Mouse (Mus musculus) neural tube, embryonic 14.5 days (tissue): ENCODE measurements around the gene Sp3. TPM values are rescaled to one million over a fixed set of nuclear protein-coding genes. Genes with fewer than 3 reads are reported as not detected.
A peak's percentile ranks its signal among the peaks of the same experiment; 100 is the strongest.
"Not testable (repeated sequence)": the region's sequence is repeated elsewhere in the genome, so short reads cannot be mapped to it uniquely, and the experiment has no call there.

Experiments used
- ATAC-seq: fragments of 200-750 bp; cut with Nextera tagmentation; 2 replicates; pipeline ENCODE4 v1.8.0; 2017; ENCODE audit warnings: low read depth, mild to moderate bottlenecking, moderate TSS enrichment, moderate library complexity
- H3K27ac ChIP-seq: fragments of 300-500 bp; sonication (generic); 2 replicates; pipeline ENCODE4 v1.5.1; 2014; ENCODE audit warnings: low read depth, mild to moderate bottlenecking, control low read depth, low read length, moderate library complexity, mixed read lengths
- H3K27me3 ChIP-seq: fragments of 300-500 bp; sonication (generic); 2 replicates; pipeline ENCODE4 v1.6.1; 2014; ENCODE audit warnings: low read length; ENCODE audit not compliant: control insufficient read depth, insufficient read depth
- H3K36me3 ChIP-seq: fragments of 300-500 bp; sonication (generic); 2 replicates; pipeline ENCODE4 v1.6.1; 2014; ENCODE audit warnings: low read length, mixed read lengths; ENCODE audit not compliant: control insufficient read depth, insufficient read depth
- H3K4me1 ChIP-seq: fragments of 300-500 bp; sonication (generic); 2 replicates; pipeline ENCODE4 v1.6.1; 2014; ENCODE audit warnings: low read length; ENCODE audit not compliant: control insufficient read depth, insufficient read depth
- H3K4me2 ChIP-seq: fragments of 300-500 bp; sonication (generic); 2 replicates; pipeline ENCODE4 v1.6.1; 2014; ENCODE audit warnings: mild to moderate bottlenecking, low read depth, low read length, control low read depth
- H3K4me3 ChIP-seq: fragments of 300-500 bp; sonication (generic); 2 replicates; pipeline ENCODE4 v1.5.1; 2014; ENCODE audit warnings: low read depth, low read length, control low read depth, mixed read lengths
- H3K9ac ChIP-seq: fragments of 300-500 bp; sonication (generic); replicated peaks from 2 replicates; pipeline ENCODE4 v1.6.1; 2014; ENCODE audit warnings: low read depth, mild to moderate bottlenecking, control low read depth, low read length, mixed read lengths
- H3K9me3 ChIP-seq: fragments of 300-500 bp; sonication (generic); 2 replicates; pipeline ENCODE4 v1.6.1; 2016; ENCODE audit warnings: low read length; ENCODE audit not compliant: control insufficient read depth
- WGBS: fragments of 180-500 bp; shearing (Covaris S2); extraction: QIAGEN DNeasy Blood & Tissue Kit; methylation state at CpG from one replicate; pipeline ENCODE4 v1.1.7; 2014; 5-methylcytosine and 5-hydroxymethylcytosine counted together
- polyA plus RNA-seq: library from polyadenylated mRNA; unstranded; fragments of >200 nt; fragmentation: Nextera tagmentation; extraction: Ambion mirVana; gene quantifications from 2 replicates; pipeline ENCODE4 v1.2.1, GENCODE M21; 2014

Gene Sp3
- polyA plus RNA-seq, 1 experiment from 2014 or later: 45.3 TPM

DNA sequence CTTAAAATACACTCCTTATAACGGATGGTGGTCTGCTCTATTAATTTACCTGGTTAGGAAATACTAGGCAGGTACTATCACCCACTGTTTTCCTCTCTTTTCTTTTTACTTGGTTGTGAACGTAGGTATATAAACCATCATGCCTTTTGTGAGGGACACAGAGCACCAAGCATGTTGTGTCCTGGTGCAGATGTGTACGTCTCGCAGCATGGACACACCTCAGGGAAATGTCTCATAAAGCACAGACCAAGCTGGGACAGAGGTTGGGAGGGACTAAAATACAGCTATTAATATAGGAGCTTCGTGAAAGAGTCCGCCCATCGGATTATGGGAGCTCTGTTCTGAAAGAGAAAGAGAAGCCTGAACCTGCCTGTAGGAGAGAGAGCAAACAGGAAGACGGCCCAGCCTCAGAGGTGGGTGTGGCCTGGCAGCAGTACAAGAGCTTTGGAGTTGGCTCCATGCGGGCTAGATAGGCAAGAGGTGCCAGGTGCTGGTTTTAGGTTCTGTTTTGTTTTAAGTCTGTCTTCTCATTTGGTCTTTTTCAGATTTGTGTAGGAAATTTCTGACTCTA, 16.6 kb upstream of the Sp3 start:
- Histone ChIP-seq H3K9me3 (no peaks in the 10 kb centered on the region), H3K4me2 (no peak overlapping the region), H3K27me3 (no peaks in the 10 kb centered on the region), H3K27ac (no peak overlapping the region), H3K4me3 (no peak overlapping the region), H3K4me1 (no peaks in the 10 kb centered on the region; the same call in 1 of the 2 replicates), H3K9ac (no peak overlapping the region), H3K36me3 (no peaks in the 10 kb centered on the region)
- no peak for ATAC-seq
- WGBS: 70% methylated on average over 9 of the region's 9 CpGs

DNA sequence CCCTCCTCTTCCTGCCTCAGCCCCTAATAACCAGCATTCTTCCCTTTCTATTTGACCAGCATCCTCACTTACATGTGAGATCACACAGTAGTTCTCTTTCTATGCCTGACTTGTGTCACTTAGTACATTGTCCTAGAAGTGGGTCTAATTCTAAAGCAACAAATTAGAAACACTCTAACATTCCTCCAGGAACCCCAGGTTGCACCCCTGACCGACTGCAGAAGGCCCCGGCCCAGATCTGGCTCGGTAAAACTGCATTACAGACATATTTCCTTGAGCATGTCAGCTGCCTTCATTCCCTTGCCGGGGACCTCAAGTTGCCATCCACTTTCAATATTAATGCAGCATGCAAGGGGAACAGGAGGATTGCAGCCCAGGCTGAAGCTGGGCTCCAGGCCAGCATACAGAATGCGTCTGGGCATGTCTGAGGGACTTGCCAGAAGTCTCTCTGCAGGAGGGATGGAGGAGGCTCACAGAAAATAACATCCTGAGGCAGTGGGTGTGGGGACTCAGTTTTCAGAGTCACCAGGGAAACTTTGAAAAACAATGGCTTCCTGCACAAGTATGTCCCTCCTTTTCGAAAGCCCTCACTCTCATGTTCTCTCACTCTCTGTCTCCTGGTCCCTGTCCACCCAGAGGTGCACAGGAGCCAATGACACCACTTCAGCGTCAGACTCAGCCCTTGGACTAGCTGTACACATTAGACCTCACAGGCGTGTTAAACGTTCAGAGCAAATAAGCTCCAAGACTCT, 15.3 kb upstream of the Sp3 start:
- WGBS: 32% methylated on average over 9 of the region's 9 CpGs
- no peak overlapping the region for H3K9ac ChIP-seq

DNA sequence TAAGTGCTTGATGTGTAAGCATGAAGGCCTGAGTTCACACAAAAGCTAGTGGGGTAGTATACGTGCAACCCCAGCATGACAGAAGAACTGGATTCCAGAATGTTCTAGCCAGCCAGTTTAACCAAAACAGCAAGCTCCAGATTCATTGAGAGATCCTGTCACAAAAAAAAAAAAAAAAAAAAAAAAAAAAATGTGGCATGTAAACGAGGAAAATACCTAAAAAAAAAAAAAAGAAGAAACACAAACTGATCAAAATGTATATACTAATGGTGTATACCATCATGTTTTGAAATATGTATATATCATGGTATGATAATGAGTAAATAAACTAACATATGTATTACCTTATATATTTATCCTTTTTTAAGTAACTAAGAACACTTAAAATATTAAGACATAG, 13.9 kb upstream of the Sp3 start:
- H3K27ac ChIP-seq: no peak overlapping the region
- no peak for ATAC-seq
- no peaks in the 10 kb centered on the region; the same call in 1 of the 2 replicates for H3K4me1 ChIP-seq
- H3K4me3 ChIP-seq: no peak overlapping the region
- H3K9ac ChIP-seq: no peak overlapping the region
- H3K36me3 ChIP-seq: no peaks in the 10 kb centered on the region
- no peaks in the 10 kb centered on the region for H3K27me3 ChIP-seq
- H3K4me2 ChIP-seq: no peak overlapping the region
- 67% methylated on average over 2 of the region's 2 CpGs for WGBS
- no peaks in the 10 kb centered on the region for H3K9me3 ChIP-seq

More for the DNA sequence above, 15.3 kb upstream of the Sp3 start:
- no peak overlapping the region for H3K4me3 ChIP-seq
- ATAC-seq: peak; percentile 76; the same call in 1 of the 2 replicates
- no peaks in the 10 kb centered on the region for H3K9me3 ChIP-seq
- H3K4me2 ChIP-seq: 0 out of 2 replicates have a peak overlapping the region, but pooled peaks have one; percentile 11
- H3K27me3 ChIP-seq: no peaks in the 10 kb centered on the region
- no peaks in the 10 kb centered on the region; the same call in 1 of the 2 replicates for H3K4me1 ChIP-seq
- H3K36me3 ChIP-seq: no peaks in the 10 kb centered on the region
- H3K27ac ChIP-seq: peak overlapping the region; percentile 2; the same call in 1 of the 2 replicates

DNA sequence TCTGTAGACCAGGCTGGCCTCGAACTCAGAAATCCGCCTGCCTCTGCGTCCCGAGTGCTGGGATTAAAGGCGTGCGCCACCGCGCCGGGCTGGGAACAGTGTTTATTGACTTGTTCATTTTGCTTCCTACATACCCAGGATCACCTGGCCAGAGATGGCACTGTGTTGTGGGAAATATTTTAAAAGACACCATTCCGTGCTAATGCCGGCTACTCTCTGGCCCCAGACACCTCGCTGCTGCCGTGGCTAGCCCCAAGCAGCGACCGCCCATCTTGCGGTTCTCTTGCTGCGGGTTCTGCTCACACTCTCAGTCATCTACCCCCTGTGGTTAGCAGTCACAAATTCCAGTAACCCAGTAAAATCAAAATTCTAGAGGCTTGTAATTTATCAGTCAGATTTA, 12.3 kb upstream of the Sp3 start:
- H3K27ac ChIP-seq: no peak overlapping the region
- H3K9ac ChIP-seq: no peak overlapping the region
- H3K4me3 ChIP-seq: no peak overlapping the region
- no peak for ATAC-seq
- no peaks in the 10 kb centered on the region; the same call in 1 of the 2 replicates for H3K4me1 ChIP-seq
- WGBS: 96% methylated on average over 17 of the region's 17 CpGs
- no peaks in the 10 kb centered on the region for H3K27me3 ChIP-seq
- no peaks in the 10 kb centered on the region for H3K36me3 ChIP-seq
- H3K9me3 ChIP-seq: no peaks in the 10 kb centered on the region
- no peak overlapping the region for H3K4me2 ChIP-seq

DNA sequence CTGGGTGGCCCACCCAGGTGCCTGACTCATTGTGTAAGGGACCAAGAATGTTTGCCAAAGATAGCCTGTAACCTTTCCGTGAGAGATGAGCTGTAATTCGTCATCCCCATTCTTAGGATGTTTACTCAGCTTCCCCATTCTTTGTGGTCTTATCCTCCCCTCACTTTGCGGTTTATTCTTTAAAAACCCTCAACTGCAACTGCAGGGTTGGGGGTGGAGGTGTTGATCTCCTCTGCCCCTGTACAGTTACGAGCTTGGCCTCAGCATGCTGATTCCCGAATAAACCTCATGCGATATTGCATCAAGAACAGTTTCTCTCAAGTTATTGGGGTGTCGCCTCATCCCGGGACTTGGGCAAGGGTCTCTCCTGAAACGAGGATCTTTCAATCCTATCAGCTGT, 8.7 kb upstream of the Sp3 start:
- not testable (repeated sequence) for H3K27me3 ChIP-seq, H3K9ac ChIP-seq, ATAC-seq, H3K4me3 ChIP-seq, H3K4me1 ChIP-seq, H3K9me3 ChIP-seq, H3K27ac ChIP-seq, H3K36me3 ChIP-seq, H3K4me2 ChIP-seq
- 92% methylated on average over 9 of the region's 9 CpGs for WGBS

DNA sequence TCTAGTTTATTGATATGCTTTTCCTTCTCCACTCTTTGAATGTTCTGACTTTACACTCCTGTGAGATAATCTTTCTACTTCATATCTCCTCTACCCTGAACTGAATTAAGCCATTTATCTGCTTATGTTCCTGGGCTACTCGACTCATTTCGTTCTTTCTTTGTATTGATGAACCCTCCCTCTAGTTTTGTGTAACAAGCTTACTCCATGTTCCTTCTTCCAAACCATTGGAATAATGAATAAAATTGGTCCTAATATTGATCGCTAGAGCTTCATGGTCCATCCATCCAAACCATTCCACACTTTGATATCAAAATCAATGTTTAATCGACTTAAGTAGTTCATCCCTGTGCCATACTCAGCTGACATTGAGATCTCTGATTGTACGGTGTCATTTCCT, 6.4 kb upstream of the Sp3 start, which contains the start of gene Gm11084:
Gene Gm11084 (minus strand): TSS at position 101 of the 400 bp plus-strand sequence.
- H3K36me3 ChIP-seq: no peaks in the 10 kb centered on the region
- WGBS: 92% methylated on average over 5 of the region's 5 CpGs
- no peak for ATAC-seq
- H3K9ac ChIP-seq: no peak within 1 kb of the TSS
- no peaks in the 10 kb centered on the region for H3K4me1 ChIP-seq
- H3K27me3 ChIP-seq: no peaks in the 10 kb centered on the region
- no peak within 1 kb of the TSS for H3K4me2 ChIP-seq
- H3K9me3 ChIP-seq: no peaks in the 10 kb centered on the region
- H3K27ac ChIP-seq: no peak within 1 kb of the TSS
- H3K4me3 ChIP-seq: no peak within 1 kb of the TSS

DNA sequence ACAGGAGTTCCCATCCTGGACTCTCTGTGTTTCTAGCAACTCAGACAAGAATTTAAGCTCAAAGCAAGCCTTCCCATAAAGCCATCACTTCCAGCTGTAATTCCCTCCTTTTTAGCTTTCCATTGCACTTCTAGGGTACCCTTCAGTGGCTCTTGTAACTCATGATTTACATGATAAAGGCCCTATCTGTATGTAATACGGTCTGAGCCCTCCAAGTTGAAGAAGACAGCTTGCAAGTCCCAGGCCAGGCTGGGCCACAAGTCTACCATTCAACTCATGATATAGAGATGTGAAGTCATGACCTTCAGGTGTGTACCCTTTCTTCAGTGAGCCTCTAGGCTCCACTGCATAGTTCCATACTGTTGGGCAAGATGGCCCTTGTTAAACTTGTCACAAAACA, 5.3 kb upstream of the Sp3 start:
- H3K9me3 ChIP-seq: no peaks in the 10 kb centered on the region
- WGBS: 24% methylated on average over 1 of the region's 1 CpGs
- no peak overlapping the region for H3K4me3 ChIP-seq
- H3K9ac ChIP-seq: no peak overlapping the region
- no peaks in the 10 kb centered on the region for H3K27me3 ChIP-seq
- no peak overlapping the region for H3K4me2 ChIP-seq
- no peak overlapping the region for H3K27ac ChIP-seq
- ATAC-seq: no peak
- H3K4me1 ChIP-seq: peaks cover 4% of the 10 kb centered on the region; the same call in 1 of the 2 replicates
- no peaks in the 10 kb centered on the region for H3K36me3 ChIP-seq

DNA sequence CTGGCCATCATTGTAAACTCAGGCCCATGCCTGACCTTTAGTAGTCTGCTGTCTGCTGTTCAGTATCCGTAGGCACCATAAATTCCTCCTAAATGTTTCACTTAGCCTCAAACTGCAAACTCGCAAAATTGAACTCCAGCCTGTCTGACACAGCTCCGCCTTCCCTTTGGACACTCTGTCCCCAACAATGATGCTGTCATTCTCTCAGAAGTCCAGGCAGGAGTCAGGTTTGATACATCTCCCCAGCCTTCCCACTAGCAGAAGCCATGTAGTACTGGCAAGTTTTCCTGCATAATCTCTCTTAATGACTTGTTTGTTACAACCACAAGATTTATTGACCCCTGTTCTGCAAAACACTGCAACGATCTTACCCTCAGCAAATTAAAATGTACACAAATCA, 4.6 kb upstream of the Sp3 start:
- Histone ChIP-seq H3K4me3 (no peak overlapping the region), H3K9me3 (no peaks in the 10 kb centered on the region), H3K27ac (no peak overlapping the region), H3K4me2 (no peak overlapping the region), H3K4me1 (peaks cover 4% of the 10 kb centered on the region; the same call in 1 of the 2 replicates), H3K9ac (no peak overlapping the region), H3K27me3 (no peaks in the 10 kb centered on the region), H3K36me3 (no peaks in the 10 kb centered on the region)
- WGBS: 49% methylated on average over 4 of the region's 4 CpGs
- ATAC-seq: no peak

DNA sequence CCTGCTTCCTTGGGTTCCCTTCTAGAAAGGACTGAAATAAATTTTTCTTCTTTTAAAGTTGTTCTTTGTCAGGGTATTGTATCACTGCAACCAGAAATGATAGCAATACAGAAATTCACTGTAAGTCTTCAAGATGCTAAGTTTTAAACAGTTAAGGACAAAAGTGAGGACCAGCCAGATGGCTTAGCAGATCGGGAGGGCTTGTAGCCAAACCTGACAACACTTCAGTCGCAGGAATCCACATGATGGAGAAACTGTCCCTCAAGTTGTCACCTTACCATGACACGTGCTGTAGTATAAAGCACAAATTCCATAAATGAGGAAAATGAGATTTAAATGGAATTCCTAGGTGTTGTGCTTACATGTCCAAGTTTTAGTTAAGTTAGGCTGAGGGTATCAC, 3.0 kb upstream of the Sp3 start:
- H3K4me1 ChIP-seq: peaks cover 4% of the 10 kb centered on the region; the same call in 1 of the 2 replicates
- no peak for ATAC-seq
- no peak overlapping the region for H3K4me3 ChIP-seq
- no peaks in the 10 kb centered on the region for H3K36me3 ChIP-seq
- H3K9me3 ChIP-seq: no peaks in the 10 kb centered on the region
- no peak overlapping the region for H3K27ac ChIP-seq
- H3K9ac ChIP-seq: no peak overlapping the region
- WGBS: 91% methylated on average over 3 of the region's 3 CpGs
- no peaks in the 10 kb centered on the region for H3K27me3 ChIP-seq
- H3K4me2 ChIP-seq: no peak overlapping the region
